Mouse (Mus musculus) cerebellum, adult 2 months (tissue): ENCODE measurements around the gene Cfap97.

Experiments
- CTCF ChIP-seq: fragments of 200-500 bp; IDR thresholded peaks from 2 replicates; pipeline ENCODE4 v1.5.1; 2011; ENCODE audit warnings: low read depth, mild to moderate bottlenecking, control low read depth, low read length, moderate library complexity, borderline replicate concordance; ENCODE audit not compliant: insufficient read depth
- POLR2A ChIP-seq: fragments of 200-500 bp; IDR thresholded peaks from 2 replicates; pipeline ENCODE4 v1.6.1; 2011; ENCODE audit warnings: low read length, control low read depth, borderline replicate concordance; ENCODE audit not compliant: insufficient read depth

DNA sequence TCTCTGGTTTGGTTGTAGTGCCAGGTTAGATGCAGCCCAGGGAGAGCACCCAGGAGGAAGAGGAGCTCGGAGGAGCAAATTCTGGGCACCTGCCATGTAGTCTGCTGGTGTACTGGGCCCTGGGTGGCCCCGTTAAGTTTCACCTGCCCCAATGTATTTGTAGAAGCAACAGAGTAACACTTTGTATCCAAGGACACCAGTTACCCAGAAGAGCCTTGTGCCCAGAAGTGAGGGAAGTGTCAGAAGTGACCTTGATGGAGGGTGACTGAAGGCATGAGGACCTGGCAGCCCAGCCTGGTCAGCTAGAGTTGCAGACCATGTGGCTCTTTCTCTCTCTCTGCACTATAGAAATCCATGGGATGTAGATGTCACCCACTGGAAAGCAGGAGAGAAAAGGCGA, 69.0 kb downstream of the Cfap97 start:
- TF ChIP-seq CTCF (no peak), POLR2A (no peak)
